Mouse (Mus musculus) ES-E14 (cell line): Measurements from ENCODE around the gene Mast4. TPM values are rescaled to one million over a fixed set of nuclear protein-coding genes. Genes with fewer than 3 reads are reported as not detected.

Experiments
- DNase-seq: peaks from one replicate; pipeline ENCODE4 v3.0.0-alpha.2; 2013; ENCODE audit warnings: low read depth, low spot score
- H3K27ac ChIP-seq: 2 replicates; pipeline ENCODE4 v1.5.1; 2012; ENCODE audit warnings: low read depth, mild to moderate bottlenecking, low read length, moderate library complexity, mixed read lengths; ENCODE audit not compliant: poor library complexity, insufficient read depth, severe bottlenecking
- H3K36me3 ChIP-seq: 2 replicates; pipeline ENCODE4 v1.6.1; 2012; ENCODE audit warnings: mild to moderate bottlenecking, low read length, moderate library complexity, mixed read lengths; ENCODE audit not compliant: control insufficient read depth, poor library complexity, insufficient read depth, severe bottlenecking
- H3K4me1 ChIP-seq, 2 experiments: fragments of 150-350 bp in 1 of 2; sonication (generic) in 1 of 2; 2 replicates each; pipeline ENCODE4 v1.6.1; 2012; ENCODE audit warnings: low read length in 2 of 2, mild to moderate bottlenecking in 1 of 2, mixed read lengths in 1 of 2; ENCODE audit not compliant: control insufficient read depth in 2 of 2, insufficient read depth in 2 of 2, poor library complexity in 1 of 2
- H3K4me3 ChIP-seq, 2 experiments: fragments of 150-350 bp in 1 of 2; sonication (generic) in 1 of 2; 2 replicates each; pipeline ENCODE4 v1.5.1; 2012; ENCODE audit warnings: low read length in 2 of 2, low read depth in 1 of 2, mild to moderate bottlenecking in 1 of 2, mixed read lengths in 1 of 2; ENCODE audit not compliant: insufficient read depth in 1 of 2, poor library complexity in 1 of 2, severe bottlenecking in 1 of 2
- H3K9ac ChIP-seq: 2 replicates; pipeline ENCODE4 v1.6.1; 2012; ENCODE audit warnings: low read depth, mild to moderate bottlenecking, low read length, mixed read lengths; ENCODE audit not compliant: poor library complexity, insufficient read depth, severe bottlenecking
- H3K9me3 ChIP-seq: fragments of 150-350 bp; sonication (generic); 2 replicates; pipeline ENCODE4 v1.6.1; 2012; ENCODE audit warnings: low read depth, mild to moderate bottlenecking, low read length; ENCODE audit not compliant: control insufficient read depth, insufficient read depth
- CHD2 ChIP-seq: IDR thresholded peaks from 2 replicates; pipeline ENCODE4 v1.6.1; 2014; ENCODE audit warnings: mild to moderate bottlenecking, low read depth, low read length, inconsistent platforms
- HCFC1 ChIP-seq: IDR thresholded peaks from 2 replicates; pipeline ENCODE4 v1.6.1; 2012; ENCODE audit warnings: low read length, inconsistent platforms, borderline replicate concordance; ENCODE audit not compliant: insufficient read depth
- MAFK ChIP-seq: IDR thresholded peaks from 2 replicates; pipeline ENCODE4 v1.6.1; 2014; ENCODE audit warnings: mild to moderate bottlenecking, low read depth, low read length, inconsistent platforms; ENCODE audit not compliant: insufficient read depth
- ZC3H11A ChIP-seq: IDR thresholded peaks from 2 replicates; pipeline ENCODE4 v1.6.1; 2012; ENCODE audit warnings: low read depth, mild to moderate bottlenecking, inconsistent platforms, low read length, borderline replicate concordance
- ZNF384 ChIP-seq: IDR thresholded peaks from 2 replicates; pipeline ENCODE4 v1.6.1; 2012; ENCODE audit warnings: low read depth, low read length, inconsistent platforms
- in situ Hi-C, 2 experiments: fragments of 600-800 bp; cut with MboI; formaldehyde crosslinking; loops; one replicate each; pipeline ENCODE4 v1.15.1; 2025; ENCODE audit warnings: low sequenced_read_pairs in 2 of 2, inconsistent platforms in 1 of 2; ENCODE audit not compliant: unreplicated experiment in 2 of 2
- total RNA-seq: library from RNA; depleted of rRNA; stranded (reverse); fragments of 300-350 nt; gene quantifications from 2 replicates; pipeline ENCODE4 v1.2.3, GENCODE M21; 2012

The Mast4 gene
- total RNA-seq, 1 experiment, result 8.3 TPM

DNA sequence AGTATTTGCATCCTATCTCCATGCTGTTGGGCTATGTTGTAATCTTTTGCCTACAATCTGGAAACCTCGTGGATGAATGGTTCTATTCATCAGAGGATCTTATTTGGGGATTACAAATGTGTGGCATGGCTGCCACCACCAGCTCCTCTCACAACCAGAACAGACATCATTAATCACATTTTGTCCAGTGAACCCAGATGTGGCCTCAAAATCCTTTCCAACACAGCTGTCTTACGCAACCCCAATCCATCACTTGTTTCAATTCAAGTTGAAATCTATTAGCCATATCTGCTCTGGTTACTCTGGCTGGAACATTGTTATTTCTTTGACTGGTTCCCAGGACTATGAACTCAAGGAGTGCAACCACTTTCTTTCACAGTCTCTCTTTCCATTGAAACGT is 20.4 kb upstream of the Mast4 start:
- Histone ChIP-seq H3K27ac (no peak overlapping the region), H3K4me3 (no peak overlapping the region), H3K36me3 (no peaks in the 10 kb centered on the region), H3K9me3 (no peaks in the 10 kb centered on the region), H3K4me1 (no peaks in the 10 kb centered on the region), H3K9ac (no peak overlapping the region)
- in situ Hi-C loops, result no loop called here
- TF ChIP-seq CHD2 (no peak), HCFC1 (no peak), ZC3H11A (no peak), MAFK (no peak), ZNF384 (no peak)
- no peak for DNase-seq

DNA sequence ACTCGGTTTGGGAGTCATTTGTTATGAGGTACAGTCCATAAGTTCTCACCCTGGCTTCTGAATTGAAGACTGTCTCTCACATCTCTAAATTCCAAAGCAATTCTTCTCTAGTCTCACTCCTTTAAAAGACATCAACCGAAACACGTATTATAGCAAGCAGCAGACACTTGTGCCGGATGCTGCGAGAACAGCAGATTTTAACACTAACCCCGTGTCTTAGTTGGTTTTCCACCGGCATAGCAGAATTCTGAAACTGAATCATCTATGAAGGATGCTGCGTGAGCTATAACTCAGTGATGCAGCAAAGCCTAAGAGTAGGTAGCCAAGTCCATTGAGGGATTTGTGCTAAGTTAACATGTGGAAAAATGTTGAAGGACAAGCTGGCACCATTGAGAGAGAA is 10.5 kb upstream of the Mast4 start:
- TF ChIP-seq ZNF384 (no peak), ZC3H11A (no peak), MAFK (no peak), HCFC1 (no peak), CHD2 (no peak)
- Histone ChIP-seq H3K4me1 (no peaks in the 10 kb centered on the region), H3K4me3 (no peak overlapping the region), H3K9me3 (no peaks in the 10 kb centered on the region), H3K27ac (no peak overlapping the region), H3K9ac (no peak overlapping the region), H3K36me3 (no peaks in the 10 kb centered on the region)
- DNase-seq, result no peak
- in situ Hi-C loops, result no loop called here

DNA sequence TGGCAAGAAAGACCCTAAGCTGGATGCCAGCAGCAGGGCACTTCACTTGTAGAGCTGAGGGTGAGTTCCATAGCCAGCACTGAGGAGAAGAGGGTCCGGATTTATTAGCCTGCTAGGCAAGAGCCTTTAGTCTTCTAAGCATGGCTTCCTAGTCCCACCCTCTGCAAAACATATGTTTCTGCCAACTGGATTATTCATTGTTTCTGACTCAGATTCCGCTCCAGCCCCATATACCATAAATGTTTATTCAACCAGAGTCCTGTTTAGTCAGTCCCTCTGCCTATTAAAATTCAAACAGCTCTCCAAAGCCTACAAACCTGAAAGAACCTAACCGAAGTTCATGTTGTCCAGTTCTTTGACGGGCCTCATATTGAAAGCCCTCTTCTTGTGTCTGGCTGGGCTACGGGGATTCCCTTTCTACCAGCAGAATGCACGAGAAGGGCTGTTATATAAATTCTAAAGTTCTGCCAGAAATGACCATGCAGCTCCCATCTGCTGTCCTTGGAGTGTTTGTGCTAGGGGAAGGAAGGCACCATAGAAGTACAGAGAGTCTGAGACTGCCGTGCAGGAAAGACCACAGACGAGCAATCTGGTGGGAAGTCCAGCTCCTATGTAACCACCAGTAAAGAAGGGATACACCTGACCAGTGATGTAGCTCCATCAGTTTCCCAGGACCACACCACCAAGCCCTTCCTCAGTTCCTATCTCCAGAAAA is 9.9 kb upstream of the Mast4 start:
- TF ChIP-seq ZC3H11A, result no peak
- TF ChIP-seq HCFC1, result no peak
- no peak for TF ChIP-seq MAFK
- TF ChIP-seq CHD2, result no peak
- TF ChIP-seq ZNF384, result no peak
- in situ Hi-C loops, result no loop called here
- H3K27ac ChIP-seq, result no peak overlapping the region
- H3K9ac ChIP-seq, result no peak overlapping the region
- H3K9me3 ChIP-seq, result no peaks in the 10 kb centered on the region
- no peak for DNase-seq
- no peaks in the 10 kb centered on the region for H3K36me3 ChIP-seq
- H3K4me1 ChIP-seq, result no peaks in the 10 kb centered on the region
- no peak overlapping the region for H3K4me3 ChIP-seq

DNA sequence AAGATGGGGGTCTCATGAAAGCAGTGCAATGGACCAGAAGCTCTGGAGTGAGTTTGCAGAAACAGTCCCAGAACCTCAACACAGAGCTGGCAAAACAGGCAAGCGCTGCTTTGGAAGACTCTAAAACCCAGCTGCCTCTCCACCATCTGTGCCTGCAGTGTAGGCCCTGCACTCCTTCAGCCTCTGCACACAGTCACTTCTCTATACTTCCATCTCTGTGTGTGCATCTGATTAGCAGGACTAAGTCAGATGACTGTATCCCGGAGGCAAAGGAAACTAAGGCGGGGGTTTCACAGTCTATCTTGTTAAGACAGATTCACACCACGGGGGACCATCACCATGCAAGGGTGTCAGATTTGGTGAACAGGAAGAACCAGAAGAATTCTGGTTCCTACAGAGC is 6.7 kb upstream of the Mast4 start:
- H3K9ac ChIP-seq, result no peak overlapping the region
- peaks cover 0 to 2% of the 10 kb centered on the region in 2 experiments; a peak in 1 of 4 replicates for H3K4me1 ChIP-seq
- TF ChIP-seq MAFK (no peak), ZC3H11A (no peak), CHD2 (no peak), ZNF384 (no peak), HCFC1 (no peak)
- no peaks in the 10 kb centered on the region for H3K36me3 ChIP-seq
- H3K27ac ChIP-seq, result no peak overlapping the region
- H3K4me3 ChIP-seq, result no peak overlapping the region
- in situ Hi-C loops, result no loop called here
- H3K9me3 ChIP-seq, result no peaks in the 10 kb centered on the region
- no peak for DNase-seq

DNA sequence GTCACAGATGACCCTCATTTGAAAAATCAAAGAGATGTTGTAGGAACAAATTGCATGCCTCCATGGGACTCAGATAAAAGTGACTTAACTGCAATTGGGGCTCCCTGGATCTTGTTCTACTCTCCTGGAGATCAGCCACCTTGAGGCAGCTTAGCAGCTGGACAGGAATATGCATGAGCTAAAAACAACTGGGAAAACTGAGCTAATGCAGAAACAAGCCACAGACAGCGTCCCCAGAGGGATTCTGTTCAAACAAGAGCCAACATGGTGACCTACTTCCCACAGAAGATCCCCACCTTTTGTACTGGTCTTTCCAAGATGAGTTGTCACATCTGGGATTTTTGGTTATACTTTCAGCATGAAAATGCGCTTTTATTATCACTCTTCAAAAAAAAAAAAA is 4.3 kb upstream of the Mast4 start:
- no peaks in the 10 kb centered on the region for H3K9me3 ChIP-seq
- peaks cover 0 to 2% of the 10 kb centered on the region in 2 experiments; a peak in 2 of 4 replicates for H3K4me1 ChIP-seq
- no peak for DNase-seq
- in situ Hi-C loops, result no loop called here
- H3K4me3 ChIP-seq, result no peak overlapping the region
- TF ChIP-seq CHD2, result no peak
- TF ChIP-seq MAFK, result no peak
- H3K36me3 ChIP-seq, result no peaks in the 10 kb centered on the region
- H3K9ac ChIP-seq, result no peak overlapping the region
- H3K27ac ChIP-seq, result no peak overlapping the region
